Mouse (Mus musculus) testis, adult 2 months (tissue): ENCODE measurements around the gene Olfr613. TPM values are rescaled to one million over a fixed set of nuclear protein-coding genes. Genes with fewer than 3 reads are reported as not detected.
"Not testable (repeated sequence)": the region's sequence is repeated elsewhere in the genome, so short reads cannot be mapped to it uniquely, and the experiment has no call there.

Experiments used
- H3K27ac ChIP-seq: fragments of 200-500 bp; 2 replicates; pipeline ENCODE4 v1.5.1; 2012; ENCODE audit warnings: low read depth, low read length; ENCODE audit not compliant: control insufficient read depth, insufficient read depth
- H3K27me3 ChIP-seq: fragments of 200-500 bp; 2 replicates; pipeline ENCODE4 v1.6.1; 2012; ENCODE audit warnings: mild to moderate bottlenecking, low read length, moderate library complexity; ENCODE audit not compliant: control insufficient read depth, insufficient read depth
- H3K36me3 ChIP-seq: fragments of 200-500 bp; 2 replicates; pipeline ENCODE4 v1.6.1; 2012; ENCODE audit warnings: mild to moderate bottlenecking, low read length; ENCODE audit not compliant: control insufficient read depth, insufficient read depth
- H3K4me1 ChIP-seq: fragments of 200-500 bp; 2 replicates; pipeline ENCODE4 v1.6.1; 2012; ENCODE audit warnings: low read length; ENCODE audit not compliant: control insufficient read depth, insufficient read depth
- H3K4me3 ChIP-seq: fragments of 200-500 bp; 2 replicates; pipeline ENCODE4 v1.5.1; 2012; ENCODE audit warnings: low read depth, mild to moderate bottlenecking, low read length, moderate library complexity, mixed read lengths; ENCODE audit not compliant: control insufficient read depth
- CTCF ChIP-seq: fragments of 200-500 bp; IDR thresholded peaks from 2 replicates; pipeline ENCODE4 v1.5.1; 2012; ENCODE audit warnings: low read depth, mild to moderate bottlenecking, inconsistent platforms, low read length, moderate library complexity; ENCODE audit not compliant: control insufficient read depth, insufficient read depth, insufficient replicate concordance
- POLR2A ChIP-seq: fragments of 200-500 bp; IDR thresholded peaks from 2 replicates; pipeline ENCODE4 v1.6.1; 2012; ENCODE audit warnings: low read depth, mild to moderate bottlenecking, inconsistent platforms, low read length, moderate library complexity; ENCODE audit not compliant: control insufficient read depth
- polyA plus RNA-seq: library from polyadenylated mRNA; depleted of rRNA; stranded (reverse); fragments of >200 nt; gene quantifications from 2 replicates; pipeline ENCODE4 v1.2.3, GENCODE M21; 2012; rRNA removed

The Olfr613 gene
- not detected in 2 replicates for polyA plus RNA-seq

DNA sequence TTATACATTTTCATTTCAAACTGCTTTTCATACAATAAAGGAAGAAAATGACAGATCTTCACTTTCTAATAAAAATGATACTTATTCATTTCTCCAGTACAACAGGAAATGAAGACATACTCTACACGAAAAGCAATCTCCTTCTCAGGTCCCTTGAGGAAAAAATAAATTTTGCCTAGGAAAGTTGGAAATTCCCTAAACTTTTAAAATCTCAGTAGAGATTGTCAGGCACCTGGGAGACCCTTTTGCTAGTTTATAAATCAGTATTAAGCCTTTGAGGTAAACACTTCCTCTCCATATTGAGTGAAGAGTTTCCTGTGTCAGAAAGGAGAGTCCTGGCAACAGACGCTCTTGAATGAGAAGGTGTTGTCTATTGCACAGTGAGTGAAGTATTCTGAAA lies at the start of gene Olfr613:
TSS of gene Olfr613 (plus strand) at position 301 of the 400 bp plus-strand sequence.
- TF ChIP-seq POLR2A, result no peak
- no peak for TF ChIP-seq CTCF
- no peaks in the 10 kb centered on the region for H3K27me3 ChIP-seq
- no peaks in the 10 kb centered on the region for H3K4me1 ChIP-seq
- H3K27ac ChIP-seq, result no peak within 1 kb of the TSS
- H3K36me3 ChIP-seq, result no peaks in the 10 kb centered on the region
- H3K4me3 ChIP-seq, result no peak within 1 kb of the TSS

DNA sequence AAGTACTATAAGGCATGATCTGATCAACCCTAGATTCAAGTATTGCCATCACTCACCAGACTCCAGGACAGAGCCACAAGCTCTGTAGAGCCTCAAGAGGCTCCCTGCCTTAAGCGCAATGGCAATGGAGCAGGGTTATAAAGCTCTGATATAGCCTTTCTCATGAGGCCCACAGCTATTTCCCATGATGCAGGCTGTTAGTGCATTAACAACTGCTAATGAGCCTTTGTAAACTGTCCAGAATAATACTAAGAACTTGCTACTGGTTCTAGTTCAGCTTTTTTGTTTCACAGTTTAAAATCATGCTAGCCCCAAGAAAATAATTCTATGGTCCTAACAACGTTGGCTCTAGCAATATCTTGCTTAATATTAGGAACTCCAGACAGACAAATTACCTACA lies 35.9 kb upstream of the Olfr613 start, which contains the start of gene Olfr610:
TSS of gene Olfr610 (minus strand) at position 101 of the 400 bp plus-strand sequence.
- Histone ChIP-seq H3K4me1 (no peaks in the 10 kb centered on the region), H3K27me3 (no peaks in the 10 kb centered on the region), H3K27ac (no peak within 1 kb of the TSS), H3K36me3 (no peaks in the 10 kb centered on the region), H3K4me3 (no peak within 1 kb of the TSS)
- TF ChIP-seq POLR2A, result no peak
- no peak for TF ChIP-seq CTCF

GRCm38 (mm10) chr7:103520746-103521145 lies 27.1 kb upstream of the Olfr613 start, which contains the start of gene Olfr611:
TSS of gene Olfr611 (minus strand) at chr7:103520846.
- H3K27me3 ChIP-seq, H3K4me3 ChIP-seq, H3K4me1 ChIP-seq, H3K36me3 ChIP-seq, H3K27ac ChIP-seq: not testable (repeated sequence)

DNA sequence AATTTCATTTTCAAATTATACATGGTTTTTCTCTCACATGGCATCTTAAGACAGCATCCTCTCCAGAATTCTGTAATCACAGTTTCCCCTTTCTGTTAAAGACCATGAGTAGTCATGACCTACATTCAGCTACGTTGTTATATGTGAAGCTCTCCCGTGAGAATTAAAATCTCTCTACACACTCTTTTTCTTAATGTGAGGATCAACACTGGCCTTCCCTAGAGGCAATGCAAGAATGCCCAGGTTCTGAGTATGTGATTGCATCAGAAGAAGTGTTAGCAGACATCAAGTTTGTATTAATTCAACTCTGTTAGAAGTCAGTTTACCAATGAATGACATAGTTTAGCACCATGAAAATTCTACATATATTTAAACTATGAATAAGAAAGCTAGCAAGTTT lies 5.3 kb upstream of the Olfr613 start, which contains the start of gene Olfr612:
TSS of gene Olfr612 (minus strand) at position 101 of the 400 bp plus-strand sequence.
- H3K4me3 ChIP-seq, H3K27ac ChIP-seq, H3K27me3 ChIP-seq, H3K4me1 ChIP-seq, H3K36me3 ChIP-seq: not testable (repeated sequence)

DNA sequence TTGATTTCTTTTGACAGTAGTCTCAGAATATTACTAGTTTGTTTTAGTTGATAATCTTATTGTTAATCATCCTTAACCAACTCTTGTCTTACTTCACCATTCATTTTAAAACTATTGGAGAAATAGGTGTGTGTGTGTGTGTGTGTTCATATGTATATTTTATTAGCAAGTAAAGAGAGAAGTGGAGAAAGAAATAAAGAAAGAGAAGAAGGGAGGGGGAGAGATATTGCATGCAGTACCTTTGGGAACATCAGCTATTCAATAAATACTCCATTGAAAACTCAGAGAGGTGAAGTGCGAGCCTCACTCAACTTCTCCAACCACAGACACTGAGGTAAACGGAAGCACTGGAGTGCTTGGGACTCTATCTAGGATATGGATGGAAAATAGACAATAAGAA lies 7.9 kb downstream of the Olfr613 start, which contains the start of gene Olfr615:
TSS of gene Olfr615 (plus strand) at position 301 of the 400 bp plus-strand sequence.
- Histone ChIP-seq H3K4me1 (no peaks in the 10 kb centered on the region), H3K27ac (no peak within 1 kb of the TSS), H3K27me3 (no peaks in the 10 kb centered on the region), H3K36me3 (no peaks in the 10 kb centered on the region), H3K4me3 (no peak within 1 kb of the TSS)
- TF ChIP-seq CTCF (no peak), POLR2A (no peak)

- no peaks in the 10 kb centered on the region for H3K36me3 ChIP-seq
- no peak within 1 kb of the TSS for H3K27ac ChIP-seq
- no peaks in the 10 kb centered on the region for H3K27me3 ChIP-seq
- no peak within 1 kb of the TSS for H3K4me3 ChIP-seq
- no peak for TF ChIP-seq POLR2A
- TF ChIP-seq CTCF, result no peak
- H3K4me1 ChIP-seq, result no peaks in the 10 kb centered on the region
These were observed 21.2 kb downstream of the Olfr613 start, which contains the start of gene Olfr616 for GRCm38 (mm10) chr7:103569043-103569442. TSS of gene Olfr616 (minus strand) at chr7:103569143.

DNA sequence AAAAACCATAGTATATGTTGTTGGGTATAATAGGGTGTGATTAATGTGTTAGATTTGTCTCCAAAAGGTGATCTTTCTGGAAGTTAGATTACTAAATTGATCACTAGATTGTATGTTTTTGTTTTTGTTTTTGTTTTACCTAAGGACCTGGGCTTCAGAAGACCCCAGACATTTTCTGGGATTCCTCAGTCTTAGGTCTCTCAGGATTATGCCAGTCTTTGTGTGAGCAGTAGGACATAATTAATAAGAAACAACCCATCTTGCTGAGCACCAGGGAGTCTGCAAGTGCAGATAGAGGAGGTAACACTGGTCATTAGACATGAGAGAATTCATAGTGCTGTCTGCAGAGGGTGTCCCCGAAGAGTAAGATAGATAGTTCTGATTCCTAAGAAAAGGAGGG lies 24.9 kb downstream of the Olfr613 start, which contains the start of gene Olfr617:
TSS of gene Olfr617 (plus strand) at position 301 of the 400 bp plus-strand sequence.
- no peak within 1 kb of the TSS for H3K27ac ChIP-seq
- no peak within 1 kb of the TSS for H3K4me3 ChIP-seq
- H3K4me1 ChIP-seq, result no peaks in the 10 kb centered on the region
- TF ChIP-seq POLR2A (no peak), CTCF (no peak)
- no peaks in the 10 kb centered on the region for H3K36me3 ChIP-seq
- no peaks in the 10 kb centered on the region for H3K27me3 ChIP-seq

DNA sequence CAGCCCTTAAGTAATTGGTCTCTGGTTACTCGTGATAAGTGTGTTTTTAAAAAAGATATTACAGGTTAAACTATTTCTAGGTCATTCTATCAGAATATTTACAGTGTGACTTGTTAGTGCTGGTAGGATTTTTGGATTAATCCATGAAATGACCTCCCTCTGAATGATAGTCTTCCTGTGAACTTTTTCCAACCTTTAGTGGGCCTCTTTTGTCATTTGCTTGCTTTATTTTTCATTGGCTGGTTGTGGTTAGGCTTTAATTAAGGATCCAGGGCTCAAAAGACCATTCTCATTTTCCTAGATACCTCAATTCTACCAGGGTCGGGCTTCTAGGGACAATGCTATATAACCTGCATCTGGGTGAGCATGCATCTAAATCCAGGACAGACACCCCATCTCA lies 41.9 kb downstream of the Olfr613 start, which contains the start of gene Olfr618:
TSS of gene Olfr618 (plus strand) at position 301 of the 400 bp plus-strand sequence.
- Histone ChIP-seq H3K27me3 (no peaks in the 10 kb centered on the region), H3K27ac (no peak within 1 kb of the TSS), H3K36me3 (no peaks in the 10 kb centered on the region), H3K4me3 (no peak within 1 kb of the TSS), H3K4me1 (no peaks in the 10 kb centered on the region)
- TF ChIP-seq POLR2A, result no peak
- no peak for TF ChIP-seq CTCF
